Mouse (Mus musculus) limb, embryonic 10.5 days (tissue): Measurements from ENCODE around the gene Rcl1. TPM values are rescaled to one million over a fixed set of nuclear protein-coding genes. Genes with fewer than 3 reads are reported as not detected.

Source experiments
- DNase-seq: peaks from one replicate; pipeline ENCODE4 v3.0.0-alpha.2; 2017; ENCODE audit warnings: low spot score
- H3K27ac ChIP-seq: fragments of 300-500 bp; sonication (generic); 2 replicates; pipeline ENCODE4 v1.5.1; 2016; ENCODE audit warnings: mild to moderate bottlenecking
- H3K27me3 ChIP-seq: fragments of 300-500 bp; sonication (generic); 2 replicates; pipeline ENCODE4 v1.6.1; 2016; ENCODE audit warnings: low read depth, mild to moderate bottlenecking; ENCODE audit not compliant: poor library complexity, severe bottlenecking
- H3K36me3 ChIP-seq: fragments of 300-500 bp; sonication (generic); 2 replicates; pipeline ENCODE4 v1.6.1; 2016; ENCODE audit warnings: mild to moderate bottlenecking, moderate library complexity
- H3K4me1 ChIP-seq: fragments of 300-500 bp; sonication (generic); 2 replicates; pipeline ENCODE4 v1.6.1; 2016
- H3K4me3 ChIP-seq: fragments of 300-500 bp; sonication (generic); 2 replicates; pipeline ENCODE4 v1.5.1; 2016; ENCODE audit warnings: mild to moderate bottlenecking, moderate library complexity
- H3K9me3 ChIP-seq: fragments of 300-500 bp; sonication (generic); replicated peaks from 2 replicates; pipeline ENCODE4 v1.6.1; 2016; ENCODE audit warnings: mild to moderate bottlenecking
- WGBS: fragments of 180-500 bp; shearing (Covaris S2); methylation state at CpG from one replicate; pipeline ENCODE4 v1.1.7; 2016; 5-methylcytosine and 5-hydroxymethylcytosine counted together
- microRNA counts: library from miRNA; unstranded; fragments of <30 nt; microRNA quantifications from one replicate; lab custom pipeline; 2017
- microRNA-seq: library from miRNA; unstranded; fragments of <30 nt; microRNA quantifications from one replicate; pipeline ENCODE4, GENCODE M21; 2017
- polyA plus RNA-seq: library from polyadenylated mRNA; unstranded; fragments of >200 nt; fragmentation: Nextera tagmentation; extraction: Ambion mirVana; gene quantifications from 2 replicates; pipeline ENCODE4 v1.2.1, GENCODE M21; 2016

Rcl1 gene
- polyA plus RNA-seq, 1 experiment from 2014 or later = 84.4 TPM

- Histone ChIP-seq H3K4me1 (no peaks in the 10 kb centered on the region), H3K36me3 (no peaks in the 10 kb centered on the region), H3K27ac (no peak overlapping the region), H3K27me3 (no peaks in the 10 kb centered on the region), H3K9me3 (no peaks in the 10 kb centered on the region), H3K4me3 (no peak overlapping the region)
- 89% methylated on average over 6 of the region's 6 CpGs for WGBS
- DNase-seq = no peak
Observed at GRCm38 (mm10) chr19:29167938-29168337, 66.8 kb downstream of the Rcl1 start.

- WGBS = 93% methylated on average over 4 of the region's 4 CpGs
- no peaks in the 10 kb centered on the region for H3K9me3 ChIP-seq
- DNase-seq = no peak
Observed at GRCm38 (mm10) chr19:29180336-29180735, 79.2 kb downstream of the Rcl1 start.

GRCm38 (mm10) chr19:29182166-29182565 lies 81.0 kb downstream of the Rcl1 start:
- Histone ChIP-seq H3K4me3 (no peak overlapping the region), H3K9me3 (no peaks in the 10 kb centered on the region), H3K27ac (no peak overlapping the region), H3K4me1 (no peaks in the 10 kb centered on the region), H3K27me3 (no peaks in the 10 kb centered on the region), H3K36me3 (no peaks in the 10 kb centered on the region)
- no peak for DNase-seq
- 89% methylated on average over 5 of the region's 5 CpGs for WGBS

More at GRCm38 (mm10) chr19:29180336-29180735, 79.2 kb downstream of the Rcl1 start:
- Histone ChIP-seq H3K4me3 (no peak overlapping the region), H3K27ac (no peak overlapping the region), H3K36me3 (no peaks in the 10 kb centered on the region), H3K4me1 (no peaks in the 10 kb centered on the region), H3K27me3 (no peaks in the 10 kb centered on the region)

- DNase-seq = no peak
- Histone ChIP-seq H3K9me3 (no peaks in the 10 kb centered on the region), H3K36me3 (no peaks in the 10 kb centered on the region), H3K4me3 (no peak overlapping the region), H3K4me1 (no peaks in the 10 kb centered on the region), H3K27me3 (no peaks in the 10 kb centered on the region), H3K27ac (no peak overlapping the region)
- 68% methylated on average over 7 of the region's 7 CpGs for WGBS
Observed at GRCm38 (mm10) chr19:29185122-29185521, 83.9 kb downstream of the Rcl1 start.

- no peaks in the 10 kb centered on the region for H3K27me3 ChIP-seq
- H3K36me3 ChIP-seq = no peaks in the 10 kb centered on the region
- no peaks in the 10 kb centered on the region for H3K4me1 ChIP-seq
- H3K4me3 ChIP-seq = no peak overlapping the region
- H3K9me3 ChIP-seq = no peaks in the 10 kb centered on the region
- DNase-seq = no peak
- WGBS = 83% methylated on average over 9 of the region's 9 CpGs
- no peak overlapping the region for H3K27ac ChIP-seq
Observed at GRCm38 (mm10) chr19:29185552-29186232, 84.5 kb downstream of the Rcl1 start.

GRCm38 (mm10) chr19:29188879-29189278 lies 87.7 kb downstream of the Rcl1 start:
- H3K4me3 ChIP-seq = no peak overlapping the region
- H3K9me3 ChIP-seq = no peaks in the 10 kb centered on the region
- no peaks in the 10 kb centered on the region for H3K4me1 ChIP-seq
- DNase-seq = no peak
- 88% methylated on average over 2 of the region's 2 CpGs for WGBS
- no peaks in the 10 kb centered on the region for H3K27me3 ChIP-seq
- H3K36me3 ChIP-seq = no peaks in the 10 kb centered on the region
- no peak overlapping the region for H3K27ac ChIP-seq

MicroRNAs encoded within 50 kb of the gene (microRNA counts, 519-probe panel; counts per million panel counts)
- microRNA mmu-miR-101b (lab: Ali Mortazavi, UCI) = 3,626 counts per million, percentile 77 among the panel's probes with 10 or more counts

Small RNA genes within 50 kb of the gene (microRNA-seq; reads per million reads assigned to microRNA genes)
- gene Mir101b = 1,874 reads per million, percentile 83 among the genes with 10 or more reads in this experiment

Other genes with a start within 250 kb of the Rcl1 start
- gene Plpp6, start 137.4 kb upstream of the Rcl1 start, polyA plus RNA-seq = 3.1 and 4.1 TPM in 2 replicates
- 0.06 TPM in 1 of 2 replicates, not detected in the other for gene 4430402I18Rik, start 133.6 kb upstream of the Rcl1 start, polyA plus RNA-seq
- gene Cdc37l1, start 111.0 kb upstream of the Rcl1 start, polyA plus RNA-seq = 31.1 and 40.5 TPM in 2 replicates
- gene Ak3, start 53.4 kb upstream of the Rcl1 start, polyA plus RNA-seq = 64.1 and 69.6 TPM in 2 replicates
- gene Jak2, start 150.5 kb downstream of the Rcl1 start, polyA plus RNA-seq = 5.4 and 8.0 TPM in 2 replicates
- 4.1 and 4.9 TPM in 2 replicates for gene Insl6, start 224.0 kb downstream of the Rcl1 start, polyA plus RNA-seq
- 0.26 TPM in 1 of 2 replicates, not detected in the other for gene Rln1, start 233.3 kb downstream of the Rcl1 start, polyA plus RNA-seq